In genomic region chr1:188606450-188606849, GRCm38 (mm10) we compare ENCODE assay signal across 26 mouse cellular contexts.
"Had no signal": no experiment of that assay in that cellular context is flagged by ENCODE, and none has a peak within 500 bp of the region (broad histone marks: within the 10 kb centered on the region; RNA-seq: fewer than 3 reads in every experiment).

No protein-coding gene starts in this region.

- H3K36me3 ChIP-seq: heart, embryonic 13.5 days; heart, embryonic 15.5 days; hindbrain, embryonic 13.5 days; hindbrain, embryonic 15.5 days; kidney, embryonic 15.5 days; limb, embryonic 13.5 days; limb, embryonic 15.5 days had no signal

- H3K9me3 ChIP-seq: heart, embryonic 13.5 days; heart, embryonic 15.5 days; hindbrain, embryonic 13.5 days; hindbrain, embryonic 15.5 days; kidney, embryonic 15.5 days; limb, embryonic 13.5 days; limb, embryonic 15.5 days had no signal

- H3K27me3 ChIP-seq: heart, embryonic 13.5 days; heart, embryonic 15.5 days; hindbrain, embryonic 13.5 days; hindbrain, embryonic 15.5 days; kidney, embryonic 15.5 days; limb, embryonic 13.5 days; limb, embryonic 15.5 days had no signal

- H3K4me3 ChIP-seq: gastrocnemius, adult 2 months; heart, embryonic 13.5 days; heart, embryonic 15.5 days; hindbrain, embryonic 13.5 days; hindbrain, embryonic 15.5 days; kidney, embryonic 15.5 days; limb, embryonic 13.5 days; limb, embryonic 15.5 days had no signal

- H3K4me2 ChIP-seq: heart, embryonic 11.5 days; heart, embryonic 13.5 days; heart, embryonic 15.5 days; hindbrain, embryonic 13.5 days; hindbrain, embryonic 15.5 days; kidney, embryonic 15.5 days; limb, embryonic 13.5 days; limb, embryonic 15.5 days had no signal

- ATAC-seq: hindbrain, postnatal 0 days; intestine, embryonic 16.5 days had no signal

- DNase-seq: gastrocnemius, adult 2 months; gastrocnemius, postnatal 10 days; gastrocnemius, postnatal 25 days; heart, adult 18-20 months; heart, postnatal 14 days; heart, postnatal 36 days; kidney, adult 11 months; kidney, adult 2 months; kidney, adult 9 months; kidney, postnatal 14 days; kidney, postnatal 36 days; layer of hippocampus, adult 9-11 months; layer of hippocampus, postnatal 36 days; left cerebral cortex, postnatal 4 days had no signal

- H3K9ac ChIP-seq: heart, embryonic 13.5 days; heart, embryonic 15.5 days; hindbrain, embryonic 13.5 days; hindbrain, embryonic 15.5 days; kidney, embryonic 15.5 days; limb, embryonic 13.5 days; limb, embryonic 15.5 days; liver, embryonic 14.5 days had no signal

- H3K27ac ChIP-seq: gastrocnemius, adult 2 months; heart, embryonic 13.5 days; heart, embryonic 15.5 days; hindbrain, embryonic 13.5 days; hindbrain, embryonic 15.5 days; hindbrain, postnatal 0 days; kidney, embryonic 15.5 days; kidney, postnatal 0 days; limb, embryonic 13.5 days; limb, embryonic 15.5 days; liver, embryonic 14.5 days had no signal

- H3K4me1 ChIP-seq: heart, embryonic 13.5 days; heart, embryonic 15.5 days; hindbrain, embryonic 13.5 days; hindbrain, embryonic 15.5 days; kidney, embryonic 15.5 days; limb, embryonic 13.5 days; limb, embryonic 15.5 days had no signal
